Mouse (Mus musculus): ENCODE results near the gene Mob2. TPM values are rescaled to one million over a fixed set of nuclear protein-coding genes. Genes with fewer than 3 reads are reported as not detected.

Gene Mob2
- polyA plus RNA-seq, 1 experiment from 2014 or later: 53.0 TPM

Small RNA genes lying within 50 kb of the gene (microRNA-seq; reads per million reads assigned to microRNA genes)
- not detected for gene Mir3104

Other genes with a start within 250 kb of the Mob2 start
- gene Muc5b, start 222.0 kb downstream of the Mob2 start, polyA plus RNA-seq (2015; fragmentation: Nextera tagmentation; extraction: Ambion mirVana): 0.04 and 0.05 TPM in 2 replicates
- gene Tollip, start 142.6 kb downstream of the Mob2 start, polyA plus RNA-seq (2015; fragmentation: Nextera tagmentation; extraction: Ambion mirVana): 70.1 and 72.9 TPM in 2 replicates
- 22.5 and 24.5 TPM in 2 replicates for gene Brsk2, start 111.3 kb downstream of the Mob2 start, polyA plus RNA-seq (2015; fragmentation: Nextera tagmentation; extraction: Ambion mirVana)
- gene Dusp8, start 34.8 kb upstream of the Mob2 start, polyA plus RNA-seq (2015; fragmentation: Nextera tagmentation; extraction: Ambion mirVana): 87.3 and 90.2 TPM in 2 replicates
- gene Gm45618, start 59.7 kb upstream of the Mob2 start, polyA plus RNA-seq (2015; fragmentation: Nextera tagmentation; extraction: Ambion mirVana): 0.27 and 0.32 TPM in 2 replicates
- not detected in 2 replicates for gene Gm39115, start 75.0 kb upstream of the Mob2 start, polyA plus RNA-seq (2015; fragmentation: Nextera tagmentation; extraction: Ambion mirVana)
- not detected in 2 replicates for gene Gm45337, start 83.5 kb upstream of the Mob2 start, polyA plus RNA-seq (2015; fragmentation: Nextera tagmentation; extraction: Ambion mirVana)
- gene Gm29735, start 96.0 kb upstream of the Mob2 start, polyA plus RNA-seq (2015; fragmentation: Nextera tagmentation; extraction: Ambion mirVana): not detected in 2 replicates
- gene Gm4553, start 104.7 kb upstream of the Mob2 start, polyA plus RNA-seq (2015; fragmentation: Nextera tagmentation; extraction: Ambion mirVana): not detected in 2 replicates
- gene Krtap5-2, start 114.9 kb upstream of the Mob2 start, polyA plus RNA-seq (2015; fragmentation: Nextera tagmentation; extraction: Ambion mirVana): not detected in 2 replicates
- not detected in 2 replicates for gene Gm10153, start 129.3 kb upstream of the Mob2 start, polyA plus RNA-seq (2015; fragmentation: Nextera tagmentation; extraction: Ambion mirVana)
- not detected in 2 replicates for gene Krtap5-3, start 140.3 kb upstream of the Mob2 start, polyA plus RNA-seq (2015; fragmentation: Nextera tagmentation; extraction: Ambion mirVana)
- gene Gm7579, start 150.8 kb upstream of the Mob2 start, polyA plus RNA-seq (2015; fragmentation: Nextera tagmentation; extraction: Ambion mirVana): not detected in 2 replicates
- not detected in 2 replicates for gene Krtap5-5, start 168.9 kb upstream of the Mob2 start, polyA plus RNA-seq (2015; fragmentation: Nextera tagmentation; extraction: Ambion mirVana)
- gene Gm40460, start 180.0 kb upstream of the Mob2 start, polyA plus RNA-seq (2015; fragmentation: Nextera tagmentation; extraction: Ambion mirVana): not detected in 2 replicates
- not detected in 2 replicates for gene Gm2431, start 197.3 kb upstream of the Mob2 start, polyA plus RNA-seq (2015; fragmentation: Nextera tagmentation; extraction: Ambion mirVana)
- not detected in 2 replicates for gene Gm4559, start 213.3 kb upstream of the Mob2 start, polyA plus RNA-seq (2015; fragmentation: Nextera tagmentation; extraction: Ambion mirVana)
- gene Krtap5-1, start 236.1 kb upstream of the Mob2 start, polyA plus RNA-seq (2015; fragmentation: Nextera tagmentation; extraction: Ambion mirVana): not detected in 2 replicates
- not detected in 2 replicates for gene Krtap5-4, start 242.5 kb upstream of the Mob2 start, polyA plus RNA-seq (2015; fragmentation: Nextera tagmentation; extraction: Ambion mirVana)